Mouse (Mus musculus) small intestine, adult 2 months (tissue): ENCODE measurements around the gene Pmf1. TPM values are rescaled to one million over a fixed set of nuclear protein-coding genes. Genes with fewer than 3 reads are reported as not detected.
"Not testable (repeated sequence)": the region's sequence is repeated elsewhere in the genome, so short reads cannot be mapped to it uniquely, and the experiment has no call there.

Experiments used
- H3K27ac ChIP-seq: fragments of 200-500 bp; 2 replicates; pipeline ENCODE4 v1.5.1; 2012; ENCODE audit warnings: low read depth, low read length, control low read depth, inconsistent platforms; ENCODE audit not compliant: insufficient read depth
- H3K27me3 ChIP-seq: fragments of 200-500 bp; 2 replicates; pipeline ENCODE4 v1.6.1; 2012; ENCODE audit warnings: mild to moderate bottlenecking, moderate library complexity, low read length, inconsistent platforms; ENCODE audit not compliant: control insufficient read depth, insufficient read depth
- H3K36me3 ChIP-seq: fragments of 200-500 bp; 2 replicates; pipeline ENCODE4 v1.6.1; 2012; ENCODE audit warnings: mild to moderate bottlenecking, low read length, control low read depth, inconsistent platforms; ENCODE audit not compliant: control insufficient read depth, insufficient read depth
- H3K4me1 ChIP-seq: fragments of 200-500 bp; 2 replicates; pipeline ENCODE4 v1.6.1; 2012; ENCODE audit warnings: low read length, inconsistent platforms, mixed read lengths; ENCODE audit not compliant: control insufficient read depth, insufficient read depth, insufficient read length
- H3K4me3 ChIP-seq: fragments of 200-500 bp; 2 replicates; pipeline ENCODE4 v1.5.1; 2012; ENCODE audit warnings: low read depth, mild to moderate bottlenecking, control low read depth, inconsistent platforms, low read length, moderate library complexity
- CTCF ChIP-seq: fragments of 200-500 bp; IDR thresholded peaks from 2 replicates; pipeline ENCODE4 v1.5.1; 2012; ENCODE audit warnings: low read depth, mild to moderate bottlenecking, control low read depth, inconsistent platforms, low read length, moderate library complexity, mixed read lengths; ENCODE audit not compliant: insufficient replicate concordance, insufficient read length; ENCODE audit errors: extremely low read depth
- POLR2A ChIP-seq: fragments of 200-500 bp; IDR thresholded peaks from 2 replicates; pipeline ENCODE4 v1.6.1; 2012; ENCODE audit warnings: low read depth, mild to moderate bottlenecking, control low read depth, inconsistent platforms, low read length, moderate library complexity
- WGBS: fragments of 180-500 bp; shearing (Covaris S2); methylation state at CpG from one replicate; pipeline ENCODE4 v1.1.7; 2018; 5-methylcytosine and 5-hydroxymethylcytosine counted together
- polyA plus RNA-seq: library from polyadenylated mRNA; depleted of rRNA; stranded (reverse); fragments of >200 nt; gene quantifications from 2 replicates; pipeline ENCODE4 v1.2.3, GENCODE M21; 2012

Gene Pmf1
- polyA plus RNA-seq, 1 experiment: 108 TPM

- not testable (repeated sequence) for H3K4me3 ChIP-seq, H3K36me3 ChIP-seq, H3K27ac ChIP-seq, H3K27me3 ChIP-seq, H3K4me1 ChIP-seq
- WGBS: 6% methylated on average over 22 of the region's 22 CpGs
Measured at GRCm38 (mm10) chr3:88366830-88367428, 43.2 kb downstream of the Pmf1 start.

GRCm38 (mm10) chr3:88365705-88366361 is 44.3 kb downstream of the Pmf1 start:
- 59% methylated on average over 34 of the region's 34 CpGs for WGBS
- H3K4me1 ChIP-seq: peaks cover 3% of the 10 kb centered on the region; the same call in 1 of the 2 replicates
- H3K4me3 ChIP-seq: no peak overlapping the region
- peaks cover 14% of the 10 kb centered on the region for H3K36me3 ChIP-seq
- H3K27me3 ChIP-seq: 0 out of 2 replicates have a peak, but pooled peaks cover 5% of the 10 kb centered on the region
- H3K27ac ChIP-seq: no peak overlapping the region
- TF ChIP-seq CTCF (no peak), POLR2A (no peak)

- peaks cover 3% of the 10 kb centered on the region; the same call in 1 of the 2 replicates for H3K4me1 ChIP-seq
- 0 out of 2 replicates have a peak, but pooled peaks cover 5% of the 10 kb centered on the region for H3K27me3 ChIP-seq
- no peak for TF ChIP-seq POLR2A
- no peak for TF ChIP-seq CTCF
- WGBS: 8% methylated on average over 16 of the region's 16 CpGs
- peaks cover 28% of the 10 kb centered on the region for H3K36me3 ChIP-seq
- H3K27ac ChIP-seq: no peak within 1 kb of the TSS
- H3K4me3 ChIP-seq: peak within 1 kb of the TSS; percentile 4; the same call in 1 of the 2 replicates
Measured at GRCm38 (mm10) chr3:88364337-88364736, 45.8 kb downstream of the Pmf1 start, which contains the start of gene Paqr6. Gene Paqr6, plus strand, starts transcription at chr3:88364584.

GRCm38 (mm10) chr3:88363700-88364099 is 46.4 kb downstream of the Pmf1 start:
- H3K27me3 ChIP-seq: 0 out of 2 replicates have a peak, but pooled peaks cover 5% of the 10 kb centered on the region
- no peak overlapping the region for H3K4me3 ChIP-seq
- 34% methylated on average over 4 of the region's 4 CpGs for WGBS
- H3K27ac ChIP-seq: no peak overlapping the region
- TF ChIP-seq POLR2A (no peak), CTCF (no peak)
- H3K36me3 ChIP-seq: peaks cover 34% of the 10 kb centered on the region
- H3K4me1 ChIP-seq: peaks cover 3% of the 10 kb centered on the region; the same call in 1 of the 2 replicates

- H3K4me1 ChIP-seq: peaks cover 3% of the 10 kb centered on the region; the same call in 1 of the 2 replicates
- TF ChIP-seq CTCF (no peak), POLR2A (no peak)
- 89% methylated on average over 2 of the region's 2 CpGs for WGBS
- no peak overlapping the region for H3K27ac ChIP-seq
- H3K36me3 ChIP-seq: peaks cover 51% of the 10 kb centered on the region
- no peak overlapping the region for H3K4me3 ChIP-seq
- 0 out of 2 replicates have a peak, but pooled peaks cover 5% of the 10 kb centered on the region for H3K27me3 ChIP-seq
Measured at GRCm38 (mm10) chr3:88361612-88362313, 48.4 kb downstream of the Pmf1 start.

GRCm38 (mm10) chr3:88361096-88361495 is 49.0 kb downstream of the Pmf1 start:
- TF ChIP-seq CTCF: no peak
- Histone ChIP-seq H3K4me3 (no peak overlapping the region), H3K27me3 (0 out of 2 replicates have a peak, but pooled peaks cover 4% of the 10 kb centered on the region), H3K27ac (no peak overlapping the region), H3K4me1 (peaks cover 3% of the 10 kb centered on the region; the same call in 1 of the 2 replicates), H3K36me3 (peaks cover 58% of the 10 kb centered on the region)
- WGBS: 76% methylated on average over 6 of the region's 6 CpGs

GRCm38 (mm10) chr3:88359989-88360388 is 50.1 kb downstream of the Pmf1 start:
- WGBS: 78% methylated on average over 3 of the region's 3 CpGs
- no peak for TF ChIP-seq CTCF
- Histone ChIP-seq H3K36me3 (peaks cover 68% of the 10 kb centered on the region), H3K4me3 (no peak overlapping the region), H3K27ac (no peak overlapping the region), H3K27me3 (0 out of 2 replicates have a peak, but pooled peaks cover 2% of the 10 kb centered on the region), H3K4me1 (peaks cover 3% of the 10 kb centered on the region; the same call in 1 of the 2 replicates)
